Mouse (Mus musculus): ENCODE measurements at regions not wholly inside any gene's neighbourhood (a gene's known extent, or its start where the extent isn't known, plus 50 kb on each side); places are given as distances from the start of the nearest gene placed in this dataset.
A peak's percentile ranks its signal among the peaks of the same experiment; 100 is the strongest.

DNA sequence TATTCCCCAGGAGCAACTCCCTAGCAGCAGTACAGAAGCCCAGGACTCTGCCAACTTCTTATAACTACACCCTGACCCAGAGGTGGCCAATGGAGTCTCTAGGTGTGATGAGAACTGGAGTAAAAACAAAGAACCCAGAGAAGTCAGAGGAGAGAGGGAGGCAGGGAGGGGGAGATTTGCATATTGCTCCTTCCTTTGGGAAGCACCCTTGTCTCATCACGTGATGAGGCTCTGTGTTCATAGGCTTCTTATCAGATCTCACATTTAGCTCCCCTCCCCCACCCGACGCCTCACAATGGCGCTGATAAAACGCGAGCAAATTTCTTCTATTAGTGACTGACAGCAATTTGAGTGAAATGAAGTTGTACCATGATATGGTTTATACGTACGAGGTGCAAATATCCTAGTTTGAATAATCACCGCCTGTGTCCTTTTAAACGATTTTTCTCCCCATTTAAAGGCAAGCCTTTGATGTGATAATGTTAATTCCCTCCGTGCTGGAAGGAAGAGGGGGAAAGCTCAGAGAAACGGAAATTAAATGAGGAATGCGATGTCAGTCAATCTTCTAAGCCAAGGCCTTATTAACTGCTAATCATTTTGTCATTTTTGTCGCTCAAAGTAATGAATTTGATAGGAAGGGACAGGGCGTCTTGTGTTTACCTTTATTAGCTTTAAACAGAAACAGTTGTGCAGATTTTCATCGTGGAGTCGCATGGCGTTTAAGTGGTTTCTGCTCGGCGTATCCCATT lies 273.3 kb downstream of the Irx1 start:
- no peak overlapping the region for H3K27ac ChIP-seq
- H3K4me2 ChIP-seq, result peak overlapping the region; percentile 37

DNA sequence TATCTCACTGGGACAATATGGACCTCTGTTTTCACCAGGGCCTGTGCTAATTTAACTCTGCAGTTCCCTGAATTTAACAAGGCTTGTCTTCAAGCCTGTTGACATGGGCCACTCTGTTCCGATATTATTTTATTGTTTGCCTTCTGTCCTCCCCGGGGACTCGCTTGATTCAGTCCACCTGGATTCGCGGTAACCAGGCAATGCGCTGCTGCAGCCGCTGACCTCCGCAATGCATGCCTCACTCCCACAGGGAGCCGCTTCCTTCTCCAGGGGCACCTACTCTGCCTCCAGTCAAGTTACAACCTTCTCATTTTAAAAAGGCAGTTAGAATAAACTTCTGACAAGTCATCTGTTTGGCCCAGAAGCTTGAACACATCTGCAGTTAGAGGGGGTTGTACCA lies 274.3 kb downstream of the Irx1 start:
- Histone ChIP-seq H3K27ac (no peak overlapping the region), H3K27me3 (no peaks in the 10 kb centered on the region), H3K9ac (no peak overlapping the region), H3K4me2 (no peak overlapping the region), H3K4me1 (peaks cover 14% of the 10 kb centered on the region), H3K4me3 (replicated peaks) (no peak overlapping the region), H3K36me3 (replicated peaks) (no peaks in the 10 kb centered on the region), H3K9me3 (no peaks in the 10 kb centered on the region)
- 50% methylated on average over 9 of the region's 9 CpGs for WGBS
- ATAC-seq (ENCODE audit: low FRiP score), result no peak

More for the DNA sequence above, 273.3 kb downstream of the Irx1 start:
- H3K4me1 ChIP-seq, result peaks cover 14% of the 10 kb centered on the region
- H3K9ac ChIP-seq, result no peak overlapping the region
- ATAC-seq (ENCODE audit: low FRiP score), result peak; percentile 83
- 0 out of 2 replicates have a peak overlapping the region, but pooled peaks have one; percentile 7 for H3K4me3 ChIP-seq (replicated peaks)
- H3K9me3 ChIP-seq, result no peaks in the 10 kb centered on the region
- no peaks in the 10 kb centered on the region for H3K27me3 ChIP-seq
- no peaks in the 10 kb centered on the region for H3K36me3 ChIP-seq (replicated peaks)
- 12% methylated on average over 20 of the region's 20 CpGs for WGBS

DNA sequence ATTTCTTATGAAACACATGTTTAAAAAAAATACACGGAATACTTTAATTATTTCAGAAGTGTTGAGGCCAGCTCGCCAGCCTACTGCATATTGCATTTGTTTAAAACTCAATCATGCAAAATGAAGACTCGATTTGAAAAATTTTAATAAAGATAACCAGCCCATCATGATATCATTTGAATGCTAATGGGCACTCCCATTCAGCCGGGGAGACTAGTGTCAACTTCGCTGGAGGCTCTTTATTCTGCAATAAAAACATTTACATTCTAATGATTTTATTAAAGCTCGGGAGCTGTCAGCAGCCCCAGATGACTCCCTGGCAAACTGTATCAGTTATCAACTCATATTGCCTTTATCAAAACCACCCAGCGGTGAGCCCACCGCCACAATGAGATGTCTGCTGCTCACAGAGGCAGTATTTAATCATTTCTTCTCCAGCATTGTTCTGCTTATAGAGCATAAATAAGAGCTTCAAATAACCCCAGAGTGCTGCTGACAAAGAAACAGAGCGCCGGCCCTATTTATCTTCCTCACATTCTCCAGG lies 287.4 kb downstream of the Irx1 start:
- Histone ChIP-seq H3K36me3 (replicated peaks) (no peaks in the 10 kb centered on the region), H3K4me1 (peaks cover 4% of the 10 kb centered on the region; the same call in 1 of the 2 replicates), H3K4me3 (replicated peaks) (no peak overlapping the region), H3K27me3 (no peaks in the 10 kb centered on the region), H3K4me2 (no peak overlapping the region), H3K9ac (no peak overlapping the region), H3K27ac (no peak overlapping the region), H3K9me3 (no peaks in the 10 kb centered on the region)
- 62% methylated on average over 10 of the region's 10 CpGs for WGBS
- no peak for ATAC-seq (ENCODE audit: low FRiP score)

DNA sequence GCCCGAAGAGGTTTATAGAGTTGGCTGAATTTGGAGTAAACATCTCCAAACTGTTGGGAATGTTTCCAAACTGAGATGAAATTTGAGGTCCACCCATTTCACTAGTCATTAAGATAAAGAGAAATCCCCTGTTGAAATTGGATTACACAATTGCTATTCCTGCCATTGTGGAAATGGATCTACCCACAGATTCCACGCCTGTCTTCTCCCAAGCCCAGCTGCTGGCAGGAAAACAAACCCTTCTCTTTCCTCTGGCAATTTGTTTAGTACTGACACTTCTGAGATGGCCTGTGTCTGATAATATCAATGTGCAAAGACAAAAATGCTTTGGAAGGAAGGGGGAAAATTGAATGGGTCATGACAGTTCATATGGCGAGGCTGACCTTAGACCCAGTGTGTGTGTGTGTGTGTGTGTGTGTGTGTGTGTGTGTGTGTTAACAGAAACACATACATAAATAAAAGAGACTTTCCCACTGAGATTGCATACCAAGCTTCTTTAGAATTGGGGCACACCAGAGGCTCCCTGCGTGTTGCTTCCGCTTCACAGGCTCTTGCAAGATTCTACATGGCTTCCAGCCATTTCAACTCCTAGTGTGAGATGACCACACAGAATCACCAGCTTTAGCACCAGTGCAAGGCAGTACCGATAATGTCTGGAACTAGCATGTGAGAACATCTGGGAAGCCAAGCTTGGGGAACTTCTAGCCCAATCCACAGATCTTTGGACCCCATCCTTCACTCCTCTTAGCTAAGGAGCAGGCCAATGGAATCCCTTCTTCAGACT lies 293.4 kb downstream of the Irx1 start:
- Histone ChIP-seq H3K4me2 (no peak overlapping the region), H3K27ac (no peak overlapping the region), H3K4me1 (no peaks in the 10 kb centered on the region), H3K9me3 (no peaks in the 10 kb centered on the region), H3K4me3 (replicated peaks) (no peak overlapping the region), H3K36me3 (replicated peaks) (no peaks in the 10 kb centered on the region), H3K27me3 (no peaks in the 10 kb centered on the region), H3K9ac (no peak overlapping the region)
- 91% methylated on average over 6 of the region's 6 CpGs for WGBS
- ATAC-seq (ENCODE audit: low FRiP score), result no peak

DNA sequence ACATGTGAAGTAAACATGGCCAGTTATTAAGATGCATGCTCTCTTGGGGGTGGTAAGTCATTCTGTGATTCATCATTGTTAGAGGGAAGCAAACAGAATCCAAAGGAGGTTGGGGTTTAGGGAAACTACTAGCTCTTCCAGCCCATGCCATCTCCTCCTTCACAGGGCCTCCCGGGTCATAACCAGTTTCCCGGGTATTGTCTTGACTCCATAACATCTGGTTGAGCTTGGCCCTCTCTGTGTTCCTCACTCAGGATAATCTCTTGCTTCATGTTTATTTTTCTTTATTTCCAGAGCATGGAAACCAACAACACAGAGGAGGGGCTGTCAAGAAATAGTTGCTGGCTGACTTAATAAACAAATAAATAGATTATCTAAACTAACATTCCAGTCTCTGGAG lies 295.3 kb downstream of the Irx1 start:
- Histone ChIP-seq H3K27ac (no peak overlapping the region), H3K9me3 (no peaks in the 10 kb centered on the region), H3K36me3 (replicated peaks) (no peaks in the 10 kb centered on the region), H3K4me3 (replicated peaks) (no peak overlapping the region), H3K4me2 (no peak overlapping the region), H3K4me1 (no peaks in the 10 kb centered on the region), H3K27me3 (no peaks in the 10 kb centered on the region), H3K9ac (no peak overlapping the region)
- ATAC-seq (ENCODE audit: low FRiP score), result no peak
- WGBS, result 94% methylated on average over 2 of the region's 2 CpGs

DNA sequence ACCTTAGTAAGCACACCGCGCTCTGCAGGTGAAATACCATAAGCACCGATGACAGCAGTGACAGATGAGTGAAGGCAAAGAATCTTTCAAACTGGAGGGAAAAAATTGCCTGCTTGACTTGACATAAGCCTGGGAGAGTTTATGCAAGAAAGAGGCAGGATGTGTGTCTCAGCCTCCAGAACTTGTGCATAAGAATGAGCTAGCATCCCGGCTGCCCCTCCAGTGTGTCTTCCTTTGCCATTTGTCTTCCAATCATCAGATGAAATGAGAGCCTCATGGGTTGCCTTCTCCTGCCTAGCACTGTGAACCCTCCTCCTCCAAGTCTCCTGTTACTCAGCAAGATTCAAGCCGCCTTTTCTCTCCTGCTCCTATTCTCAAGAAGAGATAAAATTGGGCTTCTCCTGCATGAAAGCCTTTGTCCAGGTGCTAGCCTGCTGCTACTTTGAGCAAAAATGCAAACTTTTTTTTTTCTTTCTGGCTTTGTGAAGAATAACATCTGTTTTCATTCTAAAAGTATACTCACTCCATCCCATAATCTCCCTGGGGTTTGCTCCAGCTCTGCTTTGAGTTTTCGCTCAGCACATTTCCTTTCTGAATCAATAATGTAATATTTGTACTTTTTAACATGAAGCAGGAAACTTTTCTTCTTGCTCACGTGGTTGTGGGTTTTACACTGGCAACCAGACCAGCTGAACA lies 298.2 kb downstream of the Irx1 start:
- 70% methylated on average over 7 of the region's 7 CpGs for whole genome bisulfite sequencing
- no peaks in the 10 kb centered on the region for H3K9me3 ChIP-seq

DNA sequence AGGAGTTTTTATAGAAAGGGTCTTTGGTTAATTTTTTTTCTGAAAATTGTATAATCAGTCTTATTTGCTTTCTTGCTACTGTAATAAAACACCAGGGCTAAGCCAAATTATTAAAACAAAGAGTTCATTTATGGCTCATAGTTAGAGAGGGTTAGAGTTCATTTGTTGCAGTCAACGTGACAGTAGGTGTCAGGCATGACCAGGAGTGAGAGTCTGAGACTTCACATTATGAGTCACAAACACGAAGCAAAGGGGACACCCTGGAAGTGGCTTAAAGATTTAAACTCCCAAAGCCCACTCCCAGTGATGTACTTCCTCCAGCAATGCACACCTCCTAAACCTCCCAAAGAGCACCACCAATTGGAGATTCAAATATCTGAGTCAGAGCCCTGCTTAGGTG lies 305.6 kb downstream of the Irx1 start:
- Histone ChIP-seq H3K9ac (no peak overlapping the region), H3K9me3 (no peaks in the 10 kb centered on the region), H3K4me1 (peaks cover 6% of the 10 kb centered on the region; the same call in 1 of the 2 replicates), H3K27me3 (no peaks in the 10 kb centered on the region), H3K4me2 (no peak overlapping the region), H3K4me3 (replicated peaks) (no peak overlapping the region), H3K36me3 (replicated peaks) (no peaks in the 10 kb centered on the region), H3K27ac (no peak overlapping the region)
- no peak for ATAC-seq (ENCODE audit: low FRiP score)
- 69% methylated on average over 2 of the region's 2 CpGs for WGBS

More for the DNA sequence above, 298.2 kb downstream of the Irx1 start:
- no peak overlapping the region for H3K4me2 ChIP-seq
- no peaks in the 10 kb centered on the region; the same call in 1 of the 2 replicates for H3K4me1 ChIP-seq
- H3K27ac ChIP-seq, result no peak overlapping the region
- no peaks in the 10 kb centered on the region for H3K36me3 ChIP-seq (replicated peaks)
- H3K27me3 ChIP-seq, result no peaks in the 10 kb centered on the region
- no peak for ATAC-seq (ENCODE audit: low FRiP score)
- no peak overlapping the region for H3K4me3 ChIP-seq (replicated peaks)
- no peak overlapping the region for H3K9ac ChIP-seq

DNA sequence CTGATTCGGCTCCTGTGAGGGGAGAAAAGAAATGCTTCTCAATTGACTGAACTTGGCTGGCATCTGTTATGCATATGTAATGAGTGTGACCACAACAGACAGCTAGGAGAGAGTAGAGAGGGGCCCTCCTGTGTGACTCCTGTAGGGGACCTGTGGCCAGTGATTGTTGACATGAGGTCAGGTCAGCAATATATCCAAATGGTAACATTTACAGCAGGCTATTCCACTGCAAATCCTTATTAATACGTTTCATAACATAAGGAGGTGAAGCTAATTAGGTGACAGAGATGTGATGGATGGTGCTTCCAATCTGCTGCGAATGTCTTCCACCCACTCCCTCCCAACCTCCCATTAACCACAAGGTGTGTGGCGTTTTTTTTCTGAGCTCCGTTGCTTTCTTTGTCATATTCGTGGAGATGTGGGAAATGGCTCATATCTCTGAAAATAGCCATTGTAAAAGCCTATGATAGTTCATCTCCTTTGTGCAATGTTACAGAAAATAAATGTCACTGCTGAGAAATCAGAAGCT lies 309.5 kb downstream of the Irx1 start:
- no peaks in the 10 kb centered on the region for H3K36me3 ChIP-seq (replicated peaks)
- ATAC-seq (ENCODE audit: low FRiP score), result no peak
- H3K27me3 ChIP-seq, result no peaks in the 10 kb centered on the region
- no peak overlapping the region for H3K9ac ChIP-seq
- H3K9me3 ChIP-seq, result no peaks in the 10 kb centered on the region
- no peak overlapping the region for H3K4me3 ChIP-seq (replicated peaks)
- WGBS, result 73% methylated on average over 6 of the region's 6 CpGs
- peaks cover 6% of the 10 kb centered on the region; the same call in 1 of the 2 replicates for H3K4me1 ChIP-seq
- H3K27ac ChIP-seq, result no peak overlapping the region
- H3K4me2 ChIP-seq, result no peak overlapping the region

DNA sequence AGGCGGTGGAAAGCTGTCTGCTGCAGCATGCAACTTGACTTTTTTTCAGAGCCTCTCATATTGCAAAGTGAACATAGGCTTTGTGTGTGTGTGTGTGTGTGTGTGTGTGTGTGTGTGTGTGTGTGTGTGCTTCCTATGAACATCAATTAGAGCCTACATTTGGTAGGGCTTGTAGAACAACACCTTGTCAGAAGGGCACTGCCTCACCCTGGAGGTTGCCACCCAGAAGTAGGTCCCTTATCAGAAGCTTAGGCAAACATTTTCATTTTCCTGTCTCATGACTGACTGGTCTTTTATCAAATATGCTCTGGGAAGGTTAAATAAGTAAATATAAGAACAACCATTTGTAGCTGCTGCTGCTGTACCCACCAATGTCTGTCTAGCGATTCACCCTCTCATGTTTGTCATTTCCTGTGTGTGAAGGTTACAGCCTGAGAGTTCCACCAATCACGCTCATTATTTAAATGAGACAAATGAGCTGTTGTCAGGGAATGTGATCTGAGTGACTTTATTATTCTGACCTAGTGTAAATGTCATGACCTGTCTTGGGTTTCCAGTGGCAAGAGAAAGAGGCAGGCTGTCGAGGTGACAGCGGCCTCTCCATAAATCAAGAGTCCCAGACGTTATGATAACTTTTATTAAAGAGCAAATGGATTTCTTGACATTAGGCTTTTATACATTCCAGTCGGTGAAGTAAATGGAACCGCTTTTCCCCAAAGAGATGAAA lies 310.1 kb downstream of the Irx1 start:
- Histone ChIP-seq H3K9me3 (no peaks in the 10 kb centered on the region), H3K9ac (no peak overlapping the region), H3K36me3 (replicated peaks) (no peaks in the 10 kb centered on the region), H3K4me3 (replicated peaks) (no peak overlapping the region), H3K27ac (no peak overlapping the region), H3K27me3 (no peaks in the 10 kb centered on the region), H3K4me2 (no peak overlapping the region), H3K4me1 (peaks cover 6% of the 10 kb centered on the region; the same call in 1 of the 2 replicates)
- 72% methylated on average over 8 of the region's 8 CpGs for WGBS
- ATAC-seq (ENCODE audit: low FRiP score), result no peak

DNA sequence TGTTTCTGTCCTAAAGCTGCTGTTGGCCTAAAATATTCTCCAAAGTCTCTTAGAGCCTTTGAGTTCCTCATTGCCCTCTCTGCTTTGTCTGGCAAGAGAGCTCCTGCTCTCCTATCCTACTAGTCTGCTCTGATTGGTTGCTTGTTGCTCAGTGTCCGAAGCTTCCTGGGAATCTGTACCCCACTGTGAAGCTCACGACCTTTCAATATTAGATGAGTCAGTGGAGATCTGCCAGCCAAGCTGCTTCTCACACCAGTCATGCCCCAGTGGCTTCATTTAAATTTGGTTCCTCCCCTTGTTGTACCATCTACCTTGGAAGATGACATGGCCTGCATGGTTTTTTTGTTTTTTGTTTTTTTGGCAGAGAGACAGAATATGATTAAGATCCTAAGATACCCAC lies 313.6 kb downstream of the Irx1 start:
- WGBS, result 12% methylated on average over 2 of the region's 2 CpGs

DNA sequence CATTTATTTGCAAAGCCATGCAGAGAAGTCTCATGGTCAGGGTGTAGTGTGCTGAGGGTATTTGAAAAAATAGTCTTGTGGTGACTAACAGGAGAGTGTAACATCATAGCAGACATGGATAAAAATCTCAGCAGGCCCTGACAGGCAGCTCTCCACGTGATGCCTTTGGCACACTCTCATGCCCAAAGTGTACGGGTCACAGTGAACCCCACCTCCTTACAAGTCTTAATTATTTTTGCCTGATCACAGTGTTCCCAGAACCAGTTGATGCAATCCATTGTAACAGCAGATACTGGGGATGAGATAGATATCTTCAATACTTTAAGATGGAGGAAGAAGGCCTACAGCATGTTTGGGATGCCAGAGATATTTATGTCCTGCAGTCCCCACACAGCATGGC lies 314.5 kb downstream of the Irx1 start:
- H3K4me3 ChIP-seq (replicated peaks), result no peak overlapping the region
- H3K27ac ChIP-seq, result no peak overlapping the region
- no peaks in the 10 kb centered on the region for H3K36me3 ChIP-seq (replicated peaks)
- H3K27me3 ChIP-seq, result no peaks in the 10 kb centered on the region
- no peak overlapping the region for H3K4me2 ChIP-seq
- peaks cover 9% of the 10 kb centered on the region for H3K4me1 ChIP-seq
- no peak overlapping the region for H3K9ac ChIP-seq
- H3K9me3 ChIP-seq, result no peaks in the 10 kb centered on the region
- ATAC-seq (ENCODE audit: low FRiP score), result no peak
- WGBS, result 67% methylated on average over 2 of the region's 2 CpGs

More for the DNA sequence above, 313.6 kb downstream of the Irx1 start:
- H3K36me3 ChIP-seq (replicated peaks), result no peaks in the 10 kb centered on the region
- no peak overlapping the region for H3K9ac ChIP-seq
- H3K27ac ChIP-seq, result no peak overlapping the region
- H3K9me3 ChIP-seq, result no peaks in the 10 kb centered on the region
- ATAC-seq (ENCODE audit: low FRiP score), result no peak
- H3K4me3 ChIP-seq (replicated peaks), result no peak overlapping the region
- H3K27me3 ChIP-seq, result no peaks in the 10 kb centered on the region
- no peak overlapping the region for H3K4me2 ChIP-seq
- H3K4me1 ChIP-seq, result peaks cover 6% of the 10 kb centered on the region; the same call in 1 of the 2 replicates

All from forebrain, embryonic 12.5 days (tissue).